Mouse (Mus musculus) megakaryocyte, embryonic 14.5 days (primary cell): ENCODE measurements at regions not wholly inside any gene's neighbourhood (a gene's known extent, or its start where the extent isn't known, plus 50 kb on each side); places are given as distances from the start of the nearest gene placed in this dataset.

Source experiments
- FLI1 ChIP-seq: IDR thresholded peaks from 2 replicates; pipeline ENCODE4 v1.6.1; 2012; ENCODE audit warnings: low read length, inconsistent platforms, mixed read lengths
- GATA1 ChIP-seq: IDR thresholded peaks from 3 replicates; pipeline ENCODE4 v1.6.1; 2012; ENCODE audit warnings: mixed read lengths, low read length, inconsistent platforms, borderline replicate concordance

DNA sequence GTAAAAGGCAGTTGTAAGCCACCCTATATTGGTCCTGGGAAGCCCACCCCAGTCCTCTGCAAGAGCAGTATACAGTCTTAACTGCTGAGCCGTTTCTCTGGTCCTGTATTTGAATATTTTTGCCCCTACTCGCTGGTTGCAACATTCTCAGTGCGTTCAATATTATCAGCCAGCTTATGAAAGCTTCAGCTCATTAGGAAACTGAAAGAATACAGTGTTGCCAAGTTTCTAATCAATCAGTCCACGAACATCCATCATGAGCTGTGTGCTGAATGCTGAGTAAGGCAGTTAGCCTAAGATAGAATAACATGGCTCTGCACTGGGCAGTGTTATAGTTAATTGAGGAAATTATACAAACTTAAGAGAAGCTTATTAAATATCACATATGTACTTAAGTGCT lies 148.7 kb downstream of the Tmem26 start:
- TF ChIP-seq GATA1 (no peak), FLI1 (no peak)
